In genomic region chr14:77963525-77963924, GRCm38 (mm10) we compare ENCODE assay signal across 17 mouse cellular contexts.
"Had no signal": no experiment of that assay in that cellular context is flagged by ENCODE, and none has a peak within 500 bp of the region (broad histone marks: within the 10 kb centered on the region; RNA-seq: fewer than 3 reads in every experiment).

No protein-coding gene starts in this region.

- ATAC-seq: liver, postnatal 0 days; lung, postnatal 0 days; midbrain, embryonic 13.5 days; midbrain, embryonic 15.5 days had no signal

- H3K27ac ChIP-seq: lung, embryonic 15.5 days; macrophage; midbrain, embryonic 13.5 days; midbrain, embryonic 15.5 days; neural tube, embryonic 12.5 days; stomach, embryonic 15.5 days; stomach, postnatal 0 days had no signal

- H3K27me3 ChIP-seq: lung, embryonic 15.5 days; megakaryocyte, embryonic 14.5 days; midbrain, embryonic 15.5 days; neural tube, embryonic 12.5 days; stomach, embryonic 15.5 days had no signal

- H3K9me3 ChIP-seq: lung, embryonic 15.5 days; megakaryocyte, embryonic 14.5 days; midbrain, embryonic 13.5 days; midbrain, embryonic 15.5 days; neural tube, embryonic 12.5 days; stomach, embryonic 15.5 days had no signal

- H3K4me1 ChIP-seq: lung, embryonic 15.5 days; megakaryocyte, embryonic 14.5 days; midbrain, embryonic 13.5 days; midbrain, embryonic 15.5 days; neural tube, embryonic 12.5 days; stomach, embryonic 15.5 days had no signal

- H3K9ac ChIP-seq: liver, postnatal 0 days; lung, embryonic 15.5 days; midbrain, embryonic 13.5 days; midbrain, embryonic 15.5 days; neural tube, embryonic 12.5 days; stomach, embryonic 15.5 days had no signal

- H3K4me2 ChIP-seq: lung, embryonic 15.5 days; midbrain, embryonic 13.5 days; midbrain, embryonic 15.5 days; neural tube, embryonic 12.5 days; stomach, embryonic 15.5 days had no signal

- H3K4me3 ChIP-seq: lung, embryonic 15.5 days; megakaryocyte, embryonic 14.5 days; midbrain, embryonic 13.5 days; midbrain, embryonic 15.5 days; neural tube, embryonic 12.5 days; stomach, embryonic 15.5 days had no signal

- DNase-seq: liver, postnatal 0 days; lung, adult 2 months; lung, postnatal 14 days; lung, postnatal 36 days; right cerebral cortex, postnatal 14 days; thymus, adult 2 months; thymus, postnatal 25 days; thymus, postnatal 4 days had no signal

- H3K36me3 ChIP-seq: lung, embryonic 15.5 days; midbrain, embryonic 13.5 days; midbrain, embryonic 15.5 days; neural tube, embryonic 12.5 days; stomach, embryonic 15.5 days had no signal
